In the genomic region with DNA sequence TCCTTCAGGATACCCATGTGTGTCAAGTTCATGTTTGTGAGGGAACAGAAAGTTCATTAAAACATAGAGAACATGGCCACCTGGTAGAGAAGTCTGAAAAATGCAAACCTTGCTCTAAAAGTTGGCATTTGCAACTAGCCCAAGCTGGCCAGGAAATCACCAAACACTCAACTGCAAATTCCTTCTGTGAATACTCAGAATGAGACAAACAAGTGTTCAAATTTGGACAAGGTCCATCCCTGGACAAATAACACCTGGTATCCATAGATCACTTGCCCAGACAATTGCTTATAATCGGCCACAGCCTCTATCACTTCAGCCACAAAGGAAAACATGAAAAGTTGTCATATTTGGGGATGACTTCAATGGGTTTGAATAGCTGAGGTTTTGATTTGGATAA, we compare ENCODE assay signal across 23 mouse cellular contexts.
A peak's percentile ranks its signal among the peaks of the same experiment; 100 is the strongest.
DNase-seq lines count a peak whose midpoint lies in the region; ATAC-seq and TF ChIP-seq lines count a peak whose summit lies in the region.
"Had no signal": no experiment of that assay in that cellular context is flagged by ENCODE, and none has a peak within 500 bp of the region (broad histone marks: within the 10 kb centered on the region; RNA-seq: fewer than 3 reads in every experiment).

No protein-coding gene starts in this region.

- 31% methylated on average over 1 of the region's 1 CpGs for WGBS in lung, embryonic 14.5 days
- 24% methylated on average over 1 of the region's 1 CpGs for WGBS in lung, adult 2 months
- WGBS in lung, postnatal 0 days: 33% methylated on average over 1 of the region's 1 CpGs

- no peak overlapping the region for H3K4me2 ChIP-seq in lung, embryonic 14.5 days
- no peak overlapping the region for H3K4me2 ChIP-seq in lung, postnatal 0 days (replicated peaks; ENCODE audit: low read depth, low read length)
- H3K4me2 ChIP-seq: embryonic facial prominence, embryonic 12.5 days; forebrain, embryonic 13.5 days; forebrain, embryonic 15.5 days had no signal

- TF ChIP-seq POLR2A in lung, adult 2 months (IDR thresholded peaks at IDR 0.05; ENCODE audit: borderline replicate concordance, extremely low read depth, low read depth, low read length): no peak

- H3K9me3 ChIP-seq in lung, embryonic 14.5 days (ENCODE audit: low read depth, low read length): no peaks in the 10 kb centered on the region
- H3K9me3 ChIP-seq in lung, postnatal 0 days (ENCODE audit: low read length): no peaks in the 10 kb centered on the region
- H3K9me3 ChIP-seq: embryonic facial prominence, embryonic 10.5 days; embryonic facial prominence, embryonic 12.5 days; forebrain, embryonic 13.5 days; forebrain, embryonic 15.5 days; G1E had no signal

- no peaks in the 10 kb centered on the region for H3K27me3 ChIP-seq in lung, embryonic 14.5 days (ENCODE audit: insufficient read depth, low read length)
- H3K27me3 ChIP-seq in lung, postnatal 0 days (replicated peaks; ENCODE audit: insufficient read depth, low read length): no peaks in the 10 kb centered on the region
- H3K27me3 ChIP-seq: CH12.LX; embryonic facial prominence, embryonic 12.5 days; forebrain, embryonic 13.5 days; forebrain, embryonic 15.5 days had no signal

- no peaks in the 10 kb centered on the region for H3K4me1 ChIP-seq in lung, embryonic 14.5 days (ENCODE audit: insufficient read depth)
- H3K4me1 ChIP-seq in lung, adult 2 months (ENCODE audit: control insufficient read depth, insufficient read depth, low read length): no peaks in the 10 kb centered on the region
- no peaks in the 10 kb centered on the region for H3K4me1 ChIP-seq in lung, postnatal 0 days (ENCODE audit: insufficient read depth, low read depth, low read length)
- H3K4me1 ChIP-seq: embryonic facial prominence, embryonic 10.5 days; embryonic facial prominence, embryonic 12.5 days had no signal

- no peak overlapping the region for H3K4me3 ChIP-seq in lung, embryonic 14.5 days (ENCODE audit: low read depth, low read length)
- no peak overlapping the region for H3K4me3 ChIP-seq in lung, adult 2 months (replicated peaks; ENCODE audit: extremely low read depth, low read depth, low read length)
- H3K4me3 ChIP-seq in lung, postnatal 0 days (ENCODE audit: low read depth, low read length): no peak overlapping the region
- H3K4me3 ChIP-seq: embryonic facial prominence, embryonic 10.5 days; embryonic facial prominence, embryonic 12.5 days; forebrain, embryonic 13.5 days; forebrain, embryonic 15.5 days had no signal

- TF ChIP-seq EP300 in lung, postnatal 0 days (IDR thresholded peaks at IDR 0.05): no peak

- TF ChIP-seq CTCF in lung, embryonic 14.5 days (IDR thresholded peaks at IDR 0.05; ENCODE audit: low read depth): no peak
- TF ChIP-seq CTCF in lung, adult 2 months (IDR thresholded peaks at IDR 0.05; ENCODE audit: insufficient read depth, low read length): no peak
- TF ChIP-seq CTCF in lung, postnatal 0 days (IDR thresholded peaks at IDR 0.05): no peak

- H3K27ac ChIP-seq in lung, embryonic 14.5 days (ENCODE audit: low read depth): no peak overlapping the region
- no peak overlapping the region for H3K27ac ChIP-seq in lung, postnatal 0 days (ENCODE audit: low read length)
- H3K27ac ChIP-seq: embryonic facial prominence, embryonic 10.5 days; embryonic facial prominence, embryonic 12.5 days; forebrain, embryonic 13.5 days; forebrain, embryonic 15.5 days had no signal

- H3K36me3 ChIP-seq in lung, embryonic 14.5 days (ENCODE audit: insufficient read depth): no peaks in the 10 kb centered on the region
- H3K36me3 ChIP-seq in lung, postnatal 0 days (ENCODE audit: insufficient read depth, low read length): no peaks in the 10 kb centered on the region
- H3K36me3 ChIP-seq: embryonic facial prominence, embryonic 10.5 days; embryonic facial prominence, embryonic 12.5 days; forebrain, embryonic 15.5 days; G1E had no signal

- peak; percentile 70 for DNase-seq in lung, embryonic 14.5 days
- no peak for DNase-seq in lung, adult 2 months
- DNase-seq in lung, postnatal 0 days (ENCODE audit: low spot score): peak; percentile 11
- DNase-seq in lung, postnatal 14 days: peak; percentile 9
- peak; percentile 52 for DNase-seq in lung, postnatal 36 days
- DNase-seq in adrenal gland, postnatal 25 days: no peak
- no peak for DNase-seq in urinary bladder, postnatal 25 days (ENCODE audit: low spot score)
- DNase-seq: adrenal gland, adult 2 months; adrenal gland, postnatal 10 days; adrenal gland, postnatal 36 days; B cell, adult 2 months; cerebellum, adult 11-12 months; cerebellum, adult 2 months; cerebellum, adult 9-10 months; cerebellum, postnatal 10 days; cerebellum, postnatal 25 days had no signal

- no peak for ATAC-seq in lung, embryonic 14.5 days (ENCODE audit: insufficient read depth)
- ATAC-seq in lung, postnatal 0 days: no peak
- ATAC-seq: CD4-positive, CD25-positive, alpha-beta regulatory T cell, adult 4 months; forebrain, embryonic 13.5 days; forebrain, embryonic 15.5 days had no signal

- no peak overlapping the region for H3K9ac ChIP-seq in lung, embryonic 14.5 days
- no peak overlapping the region for H3K9ac ChIP-seq in lung, postnatal 0 days (replicated peaks; ENCODE audit: low read depth)
- H3K9ac ChIP-seq: embryonic facial prominence, embryonic 12.5 days; forebrain, embryonic 13.5 days; forebrain, embryonic 15.5 days had no signal

Comparison
In these comparisons a context has a peak if more than half of its experiments do, and no peak if none do; other contexts are left out.
1. DNase-seq: peak in lung, embryonic 14.5 days (single experiment), lung, postnatal 0 days (single experiment), lung, postnatal 14 days (single experiment) and lung, postnatal 36 days (single experiment); none in lung, adult 2 months (single experiment), adrenal gland, postnatal 25 days (single experiment) and urinary bladder, postnatal 25 days (single experiment).